Mouse (Mus musculus): ENCODE data around the gene Myo10. TPM values are rescaled to one million over a fixed set of nuclear protein-coding genes. Genes with fewer than 3 reads are reported as not detected.

Myo10 gene
- total RNA-seq, 2 experiments from 2014 or later = 49.5 to 57.6 TPM

- no peak for DNase-seq (ENCODE audit: low spot score in 2 of 2)
Measured at GRCm38 (mm10) chr15:25650371-25650770, 28.0 kb downstream of the Myo10 start.

GRCm38 (mm10) chr15:25651820-25652219 lies 29.5 kb downstream of the Myo10 start:
- DNase-seq (ENCODE audit: low spot score in 2 of 2) = no peak

GRCm38 (mm10) chr15:25652368-25652767 lies 30.0 kb downstream of the Myo10 start:
- DNase-seq (ENCODE audit: low spot score in 2 of 2) = no peak

GRCm38 (mm10) chr15:25652933-25653332 lies 30.6 kb downstream of the Myo10 start:
- DNase-seq (ENCODE audit: low spot score in 2 of 2) = no peak

- DNase-seq (ENCODE audit: low spot score in 2 of 2) = no peak
Measured at GRCm38 (mm10) chr15:25653680-25654079, 31.4 kb downstream of the Myo10 start.

GRCm38 (mm10) chr15:25662833-25663519 lies 40.7 kb downstream of the Myo10 start:
- no peak for DNase-seq (ENCODE audit: low spot score in 2 of 2)

- DNase-seq (ENCODE audit: low spot score in 2 of 2) = no peak
Measured at GRCm38 (mm10) chr15:25669283-25670247, 47.2 kb downstream of the Myo10 start.

GRCm38 (mm10) chr15:25673231-25673980 lies 51.1 kb downstream of the Myo10 start:
- peak in 1 of 2 experiments; percentile 9 for DNase-seq (ENCODE audit: low spot score in 2 of 2)

GRCm38 (mm10) chr15:25674099-25674931 lies 52.0 kb downstream of the Myo10 start:
- peak; percentile 11 to 12 for DNase-seq (ENCODE audit: low spot score in 2 of 2)

GRCm38 (mm10) chr15:25674932-25675250 lies 52.6 kb downstream of the Myo10 start:
- no peak for DNase-seq (ENCODE audit: low spot score in 2 of 2)

GRCm38 (mm10) chr15:25675359-25675758 lies 53.0 kb downstream of the Myo10 start:
- DNase-seq (ENCODE audit: low spot score in 2 of 2) = no peak

GRCm38 (mm10) chr15:25676056-25676785 lies 53.9 kb downstream of the Myo10 start:
- DNase-seq (ENCODE audit: low spot score in 2 of 2) = peak; percentile 33 to 56

GRCm38 (mm10) chr15:25679081-25679480 lies 56.8 kb downstream of the Myo10 start:
- no peak for DNase-seq (ENCODE audit: low spot score in 2 of 2)

GRCm38 (mm10) chr15:25679616-25680015 lies 57.3 kb downstream of the Myo10 start:
- DNase-seq (ENCODE audit: low spot score in 2 of 2) = no peak

- no peak for DNase-seq (ENCODE audit: low spot score in 2 of 2)
Measured at GRCm38 (mm10) chr15:25680269-25680818, 58.0 kb downstream of the Myo10 start.

GRCm38 (mm10) chr15:25682953-25683507 lies 60.7 kb downstream of the Myo10 start:
- DNase-seq (ENCODE audit: low spot score in 2 of 2) = no peak

- no peak for DNase-seq (ENCODE audit: low spot score in 2 of 2)
Measured at GRCm38 (mm10) chr15:25685186-25685585, 62.9 kb downstream of the Myo10 start.

- DNase-seq (ENCODE audit: low spot score in 2 of 2) = no peak
Measured at GRCm38 (mm10) chr15:25688424-25689283, 66.3 kb downstream of the Myo10 start.

All from layer of hippocampus, postnatal 14 days (tissue).